Mouse (Mus musculus): ENCODE measurements around the gene Mvp. TPM values are rescaled to one million over a fixed set of nuclear protein-coding genes. Genes with fewer than 3 reads are reported as not detected.
A peak's percentile ranks its signal among the peaks of the same experiment; 100 is the strongest.

Mvp gene
- polyA plus RNA-seq, 1 experiment from 2014 or later: 5.8 TPM

DNA sequence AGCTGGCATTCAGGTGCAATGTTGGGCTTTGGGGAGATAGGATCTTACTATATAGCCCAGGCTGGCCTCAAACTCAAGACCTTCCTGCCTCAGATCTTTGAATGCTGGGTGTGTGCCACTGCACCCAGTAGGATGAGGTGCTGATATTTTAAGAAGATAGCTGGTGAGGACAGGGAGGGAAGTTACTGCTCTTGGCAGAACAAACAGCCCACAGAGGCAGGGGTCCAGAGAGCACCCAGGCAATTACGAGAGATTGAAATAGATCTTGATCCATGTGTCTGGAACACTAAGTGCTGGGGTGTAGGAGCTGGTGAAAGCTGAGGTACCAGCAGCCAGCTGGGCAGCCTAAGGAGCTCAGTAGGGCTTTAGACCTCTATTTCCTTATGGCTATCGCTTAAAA is 32.8 kb downstream of the Mvp start:
- H3K9ac ChIP-seq (replicated peaks): no peak overlapping the region
- H3K4me2 ChIP-seq (replicated peaks): no peak overlapping the region
- no peaks in the 10 kb centered on the region for H3K27me3 ChIP-seq
- no peaks in the 10 kb centered on the region for H3K9me3 ChIP-seq
- WGBS: 92% methylated on average over 2 of the region's 2 CpGs
- ATAC-seq (ENCODE audit: low FRiP score, low read depth): no peak
- H3K4me3 ChIP-seq: no peak overlapping the region
- peaks cover 33% of the 10 kb centered on the region for H3K36me3 ChIP-seq
- peaks cover 7% of the 10 kb centered on the region for H3K4me1 ChIP-seq
- H3K27ac ChIP-seq (replicated peaks): no peak overlapping the region

DNA sequence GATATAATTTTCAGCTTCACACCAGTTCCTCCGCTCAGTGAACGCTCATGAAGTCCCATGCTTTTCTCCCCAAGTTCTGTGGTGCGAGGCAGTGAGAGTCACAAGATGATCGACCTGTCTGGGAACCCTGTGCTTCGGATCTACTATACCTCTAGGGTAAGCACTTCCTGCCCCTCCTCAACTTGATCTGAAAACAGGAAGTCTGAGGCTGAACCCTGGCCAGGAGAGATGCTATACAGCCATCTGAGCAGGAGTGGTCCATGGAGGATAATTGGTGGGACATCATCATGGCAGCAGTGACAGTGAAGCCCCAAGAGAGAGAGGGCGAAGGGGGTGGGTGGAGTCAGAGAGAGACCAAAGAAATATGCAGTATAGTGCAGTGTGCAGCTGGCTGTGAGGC is 35.6 kb downstream of the Mvp start:
- WGBS: 95% methylated on average over 6 of the region's 6 CpGs
- ATAC-seq (ENCODE audit: low FRiP score, low read depth): no peak
- H3K9me3 ChIP-seq: no peaks in the 10 kb centered on the region
- H3K27me3 ChIP-seq: no peaks in the 10 kb centered on the region
- H3K4me3 ChIP-seq: no peak overlapping the region
- H3K27ac ChIP-seq (replicated peaks): no peak overlapping the region
- peaks cover 7% of the 10 kb centered on the region for H3K4me1 ChIP-seq
- H3K36me3 ChIP-seq: peaks cover 33% of the 10 kb centered on the region
- H3K4me2 ChIP-seq (replicated peaks): no peak overlapping the region
- H3K9ac ChIP-seq (replicated peaks): no peak overlapping the region

DNA sequence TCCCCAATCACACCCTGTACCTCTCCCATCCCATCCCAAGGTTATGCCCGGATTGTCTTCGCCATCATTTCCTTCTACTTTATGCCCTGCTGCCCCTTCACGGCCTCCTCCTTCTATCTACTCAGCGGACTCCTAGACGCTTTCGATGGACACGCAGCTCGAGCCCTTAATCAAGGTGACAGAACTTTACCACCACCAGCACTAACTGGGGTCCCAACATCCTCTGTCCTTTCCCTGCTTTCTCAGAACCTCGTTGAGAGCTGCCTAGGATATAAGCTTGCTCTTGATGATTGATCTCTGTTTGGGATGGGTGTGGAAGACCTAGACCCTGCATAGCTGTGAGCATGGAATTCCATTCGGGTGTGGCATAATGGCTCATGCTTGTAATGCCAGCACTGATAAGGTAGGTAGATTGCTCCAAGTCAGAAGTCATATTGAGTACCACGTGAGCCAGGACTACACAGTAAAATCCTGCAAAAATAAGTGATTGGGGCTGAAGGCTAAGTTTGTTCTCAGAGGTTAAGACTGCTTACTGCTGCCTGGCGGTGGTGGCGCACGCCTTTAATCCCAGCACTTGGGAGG is 37.5 kb downstream of the Mvp start:
- H3K4me2 ChIP-seq (replicated peaks): peak overlapping the region; percentile 88
- H3K36me3 ChIP-seq: peaks cover 36% of the 10 kb centered on the region
- peak overlapping the region; percentile 96; the same call in 1 of the 2 replicates for H3K27ac ChIP-seq (replicated peaks)
- H3K4me1 ChIP-seq: peaks cover 7% of the 10 kb centered on the region
- H3K4me3 ChIP-seq: peak overlapping the region; percentile 97
- peak overlapping the region; percentile 97 for H3K9ac ChIP-seq (replicated peaks)
- H3K9me3 ChIP-seq: no peaks in the 10 kb centered on the region
- WGBS: 29% methylated on average over 14 of the region's 14 CpGs
- no peak for ATAC-seq (ENCODE audit: low FRiP score, low read depth)
- no peaks in the 10 kb centered on the region; the same call in 1 of the 2 replicates for H3K27me3 ChIP-seq

- H3K4me1 ChIP-seq: peaks cover 7% of the 10 kb centered on the region
- peaks cover 35% of the 10 kb centered on the region for H3K36me3 ChIP-seq
- peak within 1 kb of the TSS; percentile 97 for H3K9ac ChIP-seq (replicated peaks)
- H3K9me3 ChIP-seq: no peaks in the 10 kb centered on the region
- WGBS: under 1% methylated on average over 55 of the region's 55 CpGs
- peak within 1 kb of the TSS; percentile 97 for H3K4me3 ChIP-seq
- no peaks in the 10 kb centered on the region; the same call in 1 of the 2 replicates for H3K27me3 ChIP-seq
- H3K4me2 ChIP-seq (replicated peaks): peak within 1 kb of the TSS; percentile 88
- peak; percentile 95 for ATAC-seq (ENCODE audit: low FRiP score, low read depth)
- H3K27ac ChIP-seq (replicated peaks): peak within 1 kb of the TSS; percentile 96
These were observed 38.2 kb downstream of the Mvp start, which contains the start of gene Cdiptos for GRCm38 (mm10) chr7:126975950-126976866. Cdiptos (minus strand) TSS chr7:126976098.

- Histone ChIP-seq H3K27me3 (no peaks in the 10 kb centered on the region; the same call in 1 of the 2 replicates), H3K9ac (replicated peaks) (peak within 1 kb of the TSS; percentile 97), H3K4me2 (replicated peaks) (peak within 1 kb of the TSS; percentile 88), H3K36me3 (peaks cover 37% of the 10 kb centered on the region), H3K4me1 (peaks cover 7% of the 10 kb centered on the region), H3K4me3 (peak within 1 kb of the TSS; percentile 97), H3K27ac (replicated peaks) (peak within 1 kb of the TSS; percentile 96), H3K9me3 (no peaks in the 10 kb centered on the region)
- 0% methylated on average over 1 of the region's 1 CpGs for WGBS
- ATAC-seq (ENCODE audit: low FRiP score, low read depth): no peak
These were observed 38.7 kb downstream of the Mvp start, which contains the start of gene Cdipt for GRCm38 (mm10) chr7:126975893-126975949. Cdipt (plus strand) TSS chr7:126975914.

- Histone ChIP-seq H3K9me3 (no peaks in the 10 kb centered on the region), H3K9ac (replicated peaks) (no peak overlapping the region), H3K27me3 (no peaks in the 10 kb centered on the region; the same call in 1 of the 2 replicates), H3K4me3 (peak overlapping the region; percentile 97), H3K4me2 (replicated peaks) (peak overlapping the region; percentile 88), H3K4me1 (peaks cover 7% of the 10 kb centered on the region), H3K36me3 (peaks cover 36% of the 10 kb centered on the region), H3K27ac (replicated peaks) (0 out of 2 replicates have a peak overlapping the region, but pooled peaks have one; percentile 96)
- peak; percentile 57 for ATAC-seq (ENCODE audit: low FRiP score, low read depth)
- 18% methylated on average over 8 of the region's 8 CpGs for WGBS
These were observed 38.9 kb downstream of the Mvp start for GRCm38 (mm10) chr7:126975493-126975892.

DNA sequence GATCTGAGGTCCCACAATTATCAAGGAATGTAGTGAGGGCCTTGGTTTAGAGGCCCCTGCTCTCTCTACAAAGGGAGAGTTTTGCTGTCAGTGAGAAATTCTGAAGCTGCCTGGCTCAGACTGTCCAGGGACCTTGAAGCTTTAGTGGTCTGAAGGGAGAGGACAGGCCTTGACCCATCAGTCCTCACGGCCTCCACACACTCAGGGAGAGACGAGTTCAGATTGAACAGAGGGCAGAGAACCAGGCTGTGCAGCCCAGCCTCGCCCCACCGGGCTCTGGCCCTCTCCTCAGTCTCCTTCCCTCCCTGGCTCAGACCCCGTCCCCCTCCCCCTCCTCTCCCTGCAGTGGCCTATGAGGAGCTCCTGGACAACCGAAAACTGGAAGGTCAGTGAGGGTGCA is 47.1 kb downstream of the Mvp start:
- H3K27ac ChIP-seq (replicated peaks): no peak overlapping the region

GRCm38 (mm10) chr7:126965568-126965967 is 48.9 kb downstream of the Mvp start:
- 73% methylated on average over 3 of the region's 3 CpGs for WGBS
- Histone ChIP-seq H3K27me3 (peaks cover 34% of the 10 kb centered on the region), H3K4me1 (no peaks in the 10 kb centered on the region), H3K36me3 (peaks cover 25% of the 10 kb centered on the region), H3K9ac (replicated peaks) (no peak overlapping the region), H3K4me2 (replicated peaks) (no peak overlapping the region), H3K27ac (replicated peaks) (no peak overlapping the region), H3K4me3 (no peak overlapping the region), H3K9me3 (no peaks in the 10 kb centered on the region)
- ATAC-seq (ENCODE audit: low FRiP score, low read depth): no peak

More for the DNA sequence above, 47.1 kb downstream of the Mvp start:
- WGBS: 70% methylated on average over 6 of the region's 6 CpGs
- Histone ChIP-seq H3K4me3 (no peak overlapping the region), H3K9ac (replicated peaks) (no peak overlapping the region), H3K4me2 (replicated peaks) (no peak overlapping the region), H3K36me3 (peaks cover 21% of the 10 kb centered on the region; the same call in 1 of the 2 replicates), H3K9me3 (no peaks in the 10 kb centered on the region), H3K4me1 (no peaks in the 10 kb centered on the region), H3K27me3 (peaks cover 20% of the 10 kb centered on the region)
- ATAC-seq (ENCODE audit: low FRiP score, low read depth): no peak

GRCm38 (mm10) chr7:126963548-126964286 is 50.7 kb downstream of the Mvp start:
- H3K4me2 ChIP-seq (replicated peaks): peak overlapping the region; percentile 0; the same call in 1 of the 2 replicates
- no peak for ATAC-seq (ENCODE audit: low FRiP score, low read depth)
- WGBS: 30% methylated on average over 19 of the region's 19 CpGs
- no peak overlapping the region for H3K9ac ChIP-seq (replicated peaks)
- H3K4me1 ChIP-seq: no peaks in the 10 kb centered on the region
- peaks cover 34% of the 10 kb centered on the region for H3K27me3 ChIP-seq
- no peak overlapping the region for H3K4me3 ChIP-seq
- H3K36me3 ChIP-seq: peaks cover 30% of the 10 kb centered on the region
- H3K27ac ChIP-seq (replicated peaks): no peak overlapping the region
- no peaks in the 10 kb centered on the region for H3K9me3 ChIP-seq

DNA sequence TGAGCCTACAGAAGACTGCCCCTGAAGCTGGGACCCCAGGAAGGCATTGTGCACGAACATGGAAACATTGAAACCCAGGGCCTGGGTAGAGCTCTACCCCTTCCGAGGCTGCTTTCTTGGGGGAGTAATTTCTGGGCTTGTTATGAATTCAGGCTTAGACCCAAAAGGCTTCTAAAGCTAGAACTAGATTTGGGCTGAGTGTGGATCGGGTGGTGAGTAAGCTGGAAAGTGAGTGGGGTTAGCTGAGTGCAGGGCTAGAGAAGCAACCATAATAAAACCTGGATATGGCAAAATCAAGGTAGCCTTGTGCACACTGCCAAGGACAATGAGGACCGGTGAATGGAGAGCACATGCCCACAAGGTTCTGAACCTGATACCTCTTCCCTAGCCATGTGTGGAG is 52.5 kb downstream of the Mvp start:
- WGBS: 89% methylated on average over 4 of the region's 4 CpGs
- ATAC-seq (ENCODE audit: low FRiP score, low read depth): no peak
- H3K4me3 ChIP-seq: no peak overlapping the region
- no peak overlapping the region for H3K9ac ChIP-seq (replicated peaks)
- no peaks in the 10 kb centered on the region for H3K9me3 ChIP-seq
- H3K36me3 ChIP-seq: peaks cover 24% of the 10 kb centered on the region
- H3K4me2 ChIP-seq (replicated peaks): no peak overlapping the region
- H3K27ac ChIP-seq (replicated peaks): no peak overlapping the region
- H3K4me1 ChIP-seq: no peaks in the 10 kb centered on the region
- H3K27me3 ChIP-seq: peaks cover 34% of the 10 kb centered on the region

DNA sequence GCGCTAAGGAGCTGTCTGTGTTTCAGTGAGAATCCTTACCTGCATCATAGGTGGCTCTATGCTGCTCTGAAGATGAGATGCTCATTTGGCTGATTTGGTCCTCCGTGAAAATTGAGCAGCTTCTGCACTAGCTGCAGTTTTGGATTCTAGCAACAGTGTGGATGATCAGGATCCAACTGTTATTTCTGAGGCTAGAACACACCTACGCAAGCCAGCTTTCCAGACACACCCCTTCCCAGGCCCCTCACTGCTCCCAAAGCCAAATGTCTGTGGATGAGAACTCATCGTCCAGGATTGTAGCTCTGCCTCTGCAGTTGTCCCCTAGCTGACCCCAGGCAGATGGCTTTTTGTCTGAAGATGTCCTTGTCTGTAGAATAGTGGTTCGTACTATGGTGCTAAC is 53.3 kb downstream of the Mvp start:
- no peak for ATAC-seq (ENCODE audit: low FRiP score, low read depth)
- no peak overlapping the region for H3K27ac ChIP-seq (replicated peaks)
- no peak overlapping the region for H3K4me3 ChIP-seq
- H3K4me1 ChIP-seq: no peaks in the 10 kb centered on the region
- H3K9me3 ChIP-seq: no peaks in the 10 kb centered on the region
- H3K4me2 ChIP-seq (replicated peaks): no peak overlapping the region
- H3K36me3 ChIP-seq: peaks cover 24% of the 10 kb centered on the region
- H3K9ac ChIP-seq (replicated peaks): no peak overlapping the region
- 88% methylated on average over 5 of the region's 5 CpGs for WGBS
- H3K27me3 ChIP-seq: peaks cover 34% of the 10 kb centered on the region

GRCm38 (mm10) chr7:126959780-126960179 is 54.6 kb downstream of the Mvp start:
- WGBS: 78% methylated on average over 8 of the region's 9 CpGs
- H3K9ac ChIP-seq (replicated peaks): no peak overlapping the region
- no peak for ATAC-seq (ENCODE audit: low FRiP score, low read depth)

More at GRCm38 (mm10) chr7:126959780-126960179, 54.6 kb downstream of the Mvp start:
- Histone ChIP-seq H3K4me1 (no peaks in the 10 kb centered on the region), H3K36me3 (peaks cover 24% of the 10 kb centered on the region), H3K27me3 (peaks cover 34% of the 10 kb centered on the region), H3K27ac (replicated peaks) (no peak overlapping the region), H3K4me3 (no peak overlapping the region), H3K4me2 (replicated peaks) (no peak overlapping the region), H3K9me3 (no peaks in the 10 kb centered on the region)
